Mouse (Mus musculus): ENCODE results near the gene Wfdc11.
"Not testable (repeated sequence)": the region's sequence is repeated elsewhere in the genome, so short reads cannot be mapped to it uniquely, and the experiment has no call there.

Gene Wfdc11

GRCm38 (mm10) chr2:164635266-164635665 lies 38.6 kb downstream of the Wfdc11 start:
- no peak for DNase-seq

- DNase-seq, result no peak
Observed at GRCm38 (mm10) chr2:164621775-164622174, 52.1 kb downstream of the Wfdc11 start.

- no peak for DNase-seq
Observed at GRCm38 (mm10) chr2:164619050-164619449, 54.8 kb downstream of the Wfdc11 start.

- no peak for DNase-seq
Observed at GRCm38 (mm10) chr2:164615386-164615785, 58.5 kb downstream of the Wfdc11 start.

- DNase-seq, result not testable (repeated sequence)
Observed at GRCm38 (mm10) chr2:164613471-164613870, 60.4 kb downstream of the Wfdc11 start, which contains the start of the genes Wfdc6b and Wfdc8. Wfdc6b (plus strand) TSS chr2:164613522. Wfdc8 (minus strand) TSS chr2:164613626.
